Mouse (Mus musculus): ENCODE data around the gene Cxcl1. TPM values are rescaled to one million over a fixed set of nuclear protein-coding genes. Genes with fewer than 3 reads are reported as not detected.

Gene Cxcl1
- polyA plus RNA-seq, 1 experiment from 2014 or later: 0.56 TPM

DNA sequence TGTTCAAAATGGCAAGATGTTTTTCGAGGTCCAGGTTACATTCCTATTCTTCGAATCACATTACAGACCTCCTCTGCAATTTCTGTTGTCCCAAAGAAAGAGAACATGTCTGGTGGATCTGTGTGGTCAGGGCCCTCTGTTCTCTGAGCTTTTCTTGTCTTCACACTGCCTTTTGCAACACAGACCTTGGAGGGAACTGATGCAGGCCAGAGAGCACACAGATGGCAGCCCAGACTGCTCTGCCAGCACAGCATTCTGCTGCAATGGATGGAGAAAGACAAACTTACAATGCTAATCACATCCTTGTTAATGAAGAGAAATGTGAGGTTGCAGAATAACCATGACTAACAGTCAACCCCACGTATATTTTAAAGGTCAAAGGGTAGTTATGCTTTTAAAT lies 32.0 kb upstream of the Cxcl1 start:
- H3K4me1 ChIP-seq (ENCODE audit: control insufficient read depth, insufficient read depth, low read length): no peaks in the 10 kb centered on the region
- H3K9ac ChIP-seq (ENCODE audit: low read length): no peak overlapping the region
- H3K4me2 ChIP-seq (ENCODE audit: low read length): no peak overlapping the region
- DNase-seq (ENCODE audit: low spot score) (no peak), ATAC-seq (no peak)
- H3K36me3 ChIP-seq (ENCODE audit: control insufficient read depth, insufficient read depth, low read length): no peaks in the 10 kb centered on the region
- 79% methylated on average over 3 of the region's 3 CpGs for WGBS
- no peaks in the 10 kb centered on the region for H3K27me3 ChIP-seq (replicated peaks; ENCODE audit: control insufficient read depth, insufficient read depth, low read length)
- H3K27ac ChIP-seq (ENCODE audit: low read depth, low read length): no peak overlapping the region
- H3K4me3 ChIP-seq (ENCODE audit: low read depth, low read length): no peak overlapping the region
- H3K9me3 ChIP-seq (replicated peaks; ENCODE audit: control insufficient read depth, low read length): no peaks in the 10 kb centered on the region

DNA sequence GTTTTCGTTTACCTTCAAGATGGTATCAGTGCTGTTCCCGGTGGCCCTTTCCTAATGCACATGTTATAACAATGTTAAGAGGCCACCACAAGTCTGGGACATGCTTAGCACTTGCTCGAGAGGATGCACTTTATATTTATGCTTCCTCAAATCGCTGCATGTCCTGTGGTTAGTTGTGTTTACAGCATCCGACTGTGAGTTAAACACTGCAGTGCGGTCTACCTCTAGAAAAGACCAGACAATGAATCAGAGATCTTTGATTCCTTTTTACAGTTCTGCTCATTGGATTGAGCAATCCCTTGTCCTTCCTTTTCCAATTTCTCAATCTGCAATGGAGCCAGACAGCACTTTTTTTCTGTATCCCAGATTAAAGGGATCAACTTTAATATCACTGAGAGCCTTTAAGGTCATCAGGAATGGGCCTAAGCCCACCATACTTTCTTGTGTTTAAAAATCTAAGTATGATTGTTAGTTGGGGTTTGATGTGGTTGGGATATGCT lies 29.1 kb upstream of the Cxcl1 start:
- Histone ChIP-seq H3K9ac (ENCODE audit: low read length) (no peak overlapping the region), H3K27ac (ENCODE audit: low read depth, low read length) (no peak overlapping the region), H3K4me3 (ENCODE audit: low read depth, low read length) (no peak overlapping the region), H3K27me3 (replicated peaks; ENCODE audit: control insufficient read depth, insufficient read depth, low read length) (no peaks in the 10 kb centered on the region), H3K36me3 (ENCODE audit: control insufficient read depth, insufficient read depth, low read length) (no peaks in the 10 kb centered on the region), H3K9me3 (replicated peaks; ENCODE audit: control insufficient read depth, low read length) (no peaks in the 10 kb centered on the region), H3K4me2 (ENCODE audit: low read length) (no peak overlapping the region), H3K4me1 (ENCODE audit: control insufficient read depth, insufficient read depth, low read length) (no peaks in the 10 kb centered on the region)
- DNase-seq (ENCODE audit: low spot score): no peak
- 86% methylated on average over 6 of the region's 6 CpGs for WGBS
- no peak for ATAC-seq

DNA sequence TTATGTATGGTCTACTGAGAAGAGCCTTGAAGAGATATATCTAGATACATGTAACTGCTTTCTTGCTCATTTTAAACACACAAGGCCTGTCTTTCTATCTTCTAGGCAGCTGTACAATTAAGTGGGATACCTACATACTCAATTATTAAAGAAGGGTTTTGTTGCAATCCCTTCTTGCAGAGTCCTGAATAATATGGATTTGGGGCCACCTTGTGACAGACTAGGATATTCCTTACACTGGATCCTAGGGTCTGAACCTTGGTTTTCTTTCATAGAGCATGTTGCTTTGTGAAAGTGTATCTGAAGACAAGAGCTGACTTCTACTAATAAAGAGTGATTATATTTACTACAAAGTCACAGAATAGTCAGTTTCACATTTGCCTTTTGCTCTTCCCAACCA lies 24.3 kb upstream of the Cxcl1 start:
- Histone ChIP-seq H3K4me1 (ENCODE audit: control insufficient read depth, insufficient read depth, low read length) (no peaks in the 10 kb centered on the region), H3K27me3 (replicated peaks; ENCODE audit: control insufficient read depth, insufficient read depth, low read length) (no peaks in the 10 kb centered on the region), H3K9ac (ENCODE audit: low read length) (no peak overlapping the region), H3K4me3 (ENCODE audit: low read depth, low read length) (no peak overlapping the region), H3K4me2 (ENCODE audit: low read length) (no peak overlapping the region), H3K9me3 (replicated peaks; ENCODE audit: control insufficient read depth, low read length) (no peaks in the 10 kb centered on the region), H3K27ac (ENCODE audit: low read depth, low read length) (no peak overlapping the region), H3K36me3 (ENCODE audit: control insufficient read depth, insufficient read depth, low read length) (no peaks in the 10 kb centered on the region)
- ATAC-seq: no peak
- DNase-seq (ENCODE audit: low spot score): no peak

DNA sequence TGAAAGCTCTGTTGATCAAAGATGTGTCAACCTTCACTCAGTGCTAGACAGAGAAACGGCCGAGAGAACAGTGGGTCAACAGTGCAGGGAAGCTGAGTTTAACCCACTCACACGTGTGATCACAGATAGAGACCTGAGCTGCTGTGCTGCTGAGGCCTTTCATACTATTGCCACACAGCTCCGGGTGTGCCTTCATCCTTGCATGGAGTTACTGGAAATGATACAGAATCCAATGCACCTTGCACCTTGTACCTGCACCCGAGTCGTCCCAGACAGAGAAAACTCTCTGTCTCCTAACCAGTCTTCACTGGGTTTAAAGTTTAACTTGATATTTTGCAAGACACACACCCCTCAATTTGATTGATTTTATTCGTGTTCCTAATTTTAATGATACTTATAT lies 18.7 kb upstream of the Cxcl1 start:
- H3K4me1 ChIP-seq (ENCODE audit: control insufficient read depth, insufficient read depth, low read length): no peaks in the 10 kb centered on the region
- H3K9me3 ChIP-seq (replicated peaks; ENCODE audit: control insufficient read depth, low read length): no peaks in the 10 kb centered on the region
- no peak overlapping the region for H3K4me2 ChIP-seq (ENCODE audit: low read length)
- H3K36me3 ChIP-seq (ENCODE audit: control insufficient read depth, insufficient read depth, low read length): no peaks in the 10 kb centered on the region
- H3K27me3 ChIP-seq (replicated peaks; ENCODE audit: control insufficient read depth, insufficient read depth, low read length): no peaks in the 10 kb centered on the region
- no peak for DNase-seq (ENCODE audit: low spot score)
- H3K4me3 ChIP-seq (ENCODE audit: low read depth, low read length): no peak overlapping the region
- 87% methylated on average over 7 of the region's 7 CpGs for WGBS
- ATAC-seq: no peak
- H3K27ac ChIP-seq (ENCODE audit: low read depth, low read length): no peak overlapping the region
- no peak overlapping the region for H3K9ac ChIP-seq (ENCODE audit: low read length)

DNA sequence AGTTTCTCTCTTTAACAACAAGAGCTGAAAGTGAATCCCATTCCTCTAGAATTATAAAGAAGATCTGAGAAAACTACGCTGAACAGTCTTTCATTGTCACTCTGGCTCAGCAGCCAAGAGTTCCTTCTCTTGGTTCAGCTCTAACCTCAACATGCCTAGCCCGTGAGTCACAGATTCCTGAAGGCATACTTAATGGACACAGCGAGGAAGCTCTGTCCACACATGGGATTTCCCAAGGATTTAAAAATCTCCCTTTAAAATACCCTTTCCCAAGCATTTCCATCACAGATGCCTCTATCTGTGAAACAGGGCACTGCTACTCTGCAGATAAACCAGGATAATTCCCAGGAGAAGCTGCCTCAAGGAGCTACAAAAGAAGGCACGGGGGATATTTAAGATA lies 15.0 kb upstream of the Cxcl1 start:
- Histone ChIP-seq H3K27ac (ENCODE audit: low read depth, low read length) (no peak overlapping the region), H3K4me1 (ENCODE audit: control insufficient read depth, insufficient read depth, low read length) (no peaks in the 10 kb centered on the region), H3K36me3 (ENCODE audit: control insufficient read depth, insufficient read depth, low read length) (no peaks in the 10 kb centered on the region), H3K9me3 (replicated peaks; ENCODE audit: control insufficient read depth, low read length) (no peaks in the 10 kb centered on the region), H3K27me3 (replicated peaks; ENCODE audit: control insufficient read depth, insufficient read depth, low read length) (no peaks in the 10 kb centered on the region), H3K4me3 (ENCODE audit: low read depth, low read length) (no peak overlapping the region), H3K4me2 (ENCODE audit: low read length) (no peak overlapping the region), H3K9ac (ENCODE audit: low read length) (no peak overlapping the region)
- ATAC-seq (no peak), DNase-seq (ENCODE audit: low spot score) (no peak)
- WGBS: 86% methylated on average over 4 of the region's 4 CpGs

DNA sequence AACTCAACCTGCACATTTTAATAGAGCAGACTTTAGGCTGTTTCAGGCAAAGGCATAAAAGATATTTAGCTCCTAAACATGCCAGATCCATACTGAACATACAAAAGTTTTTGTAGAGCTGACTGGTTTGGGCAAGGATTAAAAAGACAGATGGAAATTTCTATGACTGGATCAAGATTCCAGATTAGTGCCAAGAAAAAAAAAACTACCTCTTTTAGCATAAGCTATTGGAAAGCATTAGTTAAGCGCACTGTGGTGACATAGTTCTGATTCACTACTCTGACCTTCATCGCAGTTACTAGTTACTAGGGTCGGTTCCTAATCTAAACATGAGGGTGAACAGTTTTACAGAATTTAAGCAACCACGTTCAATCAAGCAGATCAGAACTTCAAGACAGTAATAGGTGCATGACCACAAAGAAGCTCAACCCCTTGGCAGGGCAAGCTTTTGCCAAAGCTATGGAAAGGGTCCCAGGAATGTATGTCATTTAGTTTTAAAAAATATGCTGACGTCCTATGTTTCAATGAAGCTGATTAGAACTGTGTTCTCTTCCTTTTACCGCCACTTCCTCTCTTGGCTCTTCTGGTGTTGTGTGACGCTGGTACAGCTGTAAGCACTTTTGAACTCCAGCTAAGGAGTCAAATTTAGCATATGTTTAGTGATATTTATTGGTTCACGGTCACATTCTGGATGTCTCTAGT lies 14.4 kb upstream of the Cxcl1 start:
- 89% methylated on average over 8 of the region's 8 CpGs for WGBS
- no peak for DNase-seq (ENCODE audit: low spot score)
- Histone ChIP-seq H3K27ac (ENCODE audit: low read depth, low read length) (no peak overlapping the region), H3K27me3 (replicated peaks; ENCODE audit: control insufficient read depth, insufficient read depth, low read length) (no peaks in the 10 kb centered on the region), H3K4me3 (ENCODE audit: low read depth, low read length) (no peak overlapping the region), H3K9me3 (replicated peaks; ENCODE audit: control insufficient read depth, low read length) (no peaks in the 10 kb centered on the region), H3K4me1 (ENCODE audit: control insufficient read depth, insufficient read depth, low read length) (no peaks in the 10 kb centered on the region), H3K36me3 (ENCODE audit: control insufficient read depth, insufficient read depth, low read length) (no peaks in the 10 kb centered on the region), H3K9ac (ENCODE audit: low read length) (no peak overlapping the region), H3K4me2 (ENCODE audit: low read length) (no peak overlapping the region)
- ATAC-seq: no peak

DNA sequence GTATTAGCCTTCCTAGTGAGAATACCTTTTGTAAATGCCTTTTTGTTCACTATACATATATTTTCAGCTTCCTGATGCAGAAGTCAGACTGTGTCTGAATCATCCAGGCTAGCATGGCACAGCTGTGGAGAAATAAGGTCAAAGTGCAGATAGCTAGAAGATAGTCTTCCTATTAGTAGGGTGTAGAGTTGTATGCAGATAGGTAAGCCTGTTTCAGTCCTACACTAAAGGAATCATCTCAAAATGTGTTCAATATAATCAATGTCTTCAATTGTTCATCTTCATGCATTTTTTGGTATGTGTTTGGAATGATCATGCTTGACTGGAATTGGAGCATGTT lies 13.9 kb upstream of the Cxcl1 start:
- no peaks in the 10 kb centered on the region for H3K36me3 ChIP-seq (ENCODE audit: control insufficient read depth, insufficient read depth, low read length)
- H3K4me1 ChIP-seq (ENCODE audit: control insufficient read depth, insufficient read depth, low read length): no peaks in the 10 kb centered on the region
- H3K9ac ChIP-seq (ENCODE audit: low read length): no peak overlapping the region
- H3K4me3 ChIP-seq (ENCODE audit: low read depth, low read length): no peak overlapping the region
- H3K4me2 ChIP-seq (ENCODE audit: low read length): no peak overlapping the region
- no peak for ATAC-seq
- H3K27me3 ChIP-seq (replicated peaks; ENCODE audit: control insufficient read depth, insufficient read depth, low read length): no peaks in the 10 kb centered on the region
- H3K9me3 ChIP-seq (replicated peaks; ENCODE audit: control insufficient read depth, low read length): no peaks in the 10 kb centered on the region
- DNase-seq (ENCODE audit: low spot score): no peak
- no peak overlapping the region for H3K27ac ChIP-seq (ENCODE audit: low read depth, low read length)

DNA sequence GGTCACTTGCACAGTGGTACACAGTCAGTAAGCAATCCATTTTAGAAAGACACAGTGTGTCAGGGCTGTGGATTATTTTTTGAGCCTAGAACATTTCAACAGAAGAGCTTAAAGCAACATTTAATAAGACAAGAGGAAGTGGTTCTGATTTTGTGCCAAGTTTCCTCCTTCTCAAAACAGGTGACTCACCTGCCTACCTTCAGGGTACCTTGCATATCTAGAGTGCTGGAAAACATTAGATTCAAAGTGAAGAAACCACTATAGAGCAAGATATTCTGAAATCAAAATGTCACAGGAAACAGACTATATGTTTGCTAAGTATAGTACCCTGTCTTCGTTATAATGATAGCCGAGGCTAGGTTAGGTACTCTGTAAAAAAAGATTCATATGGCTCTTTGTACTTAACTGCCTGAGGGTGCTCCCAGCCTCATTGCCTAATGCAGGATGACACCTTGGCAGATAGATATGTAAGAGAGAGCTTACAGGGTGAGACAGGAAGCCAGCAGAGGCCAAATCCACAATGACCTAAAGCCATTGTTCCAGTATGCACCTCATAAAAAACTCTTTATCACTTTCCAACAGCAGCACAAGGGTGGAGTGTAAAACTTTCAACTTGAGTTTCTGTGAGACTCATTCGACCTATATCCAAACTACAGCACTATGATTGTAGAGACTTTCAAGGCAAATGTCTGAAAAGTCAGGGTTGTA lies 11.6 kb upstream of the Cxcl1 start:
- WGBS: 81% methylated on average over 3 of the region's 3 CpGs
- Histone ChIP-seq H3K4me2 (ENCODE audit: low read length) (no peak overlapping the region), H3K9ac (ENCODE audit: low read length) (no peak overlapping the region), H3K27ac (ENCODE audit: low read depth, low read length) (no peak overlapping the region), H3K4me1 (ENCODE audit: control insufficient read depth, insufficient read depth, low read length) (no peaks in the 10 kb centered on the region), H3K36me3 (ENCODE audit: control insufficient read depth, insufficient read depth, low read length) (no peaks in the 10 kb centered on the region), H3K9me3 (replicated peaks; ENCODE audit: control insufficient read depth, low read length) (no peaks in the 10 kb centered on the region), H3K4me3 (ENCODE audit: low read depth, low read length) (no peak overlapping the region), H3K27me3 (replicated peaks; ENCODE audit: control insufficient read depth, insufficient read depth, low read length) (no peaks in the 10 kb centered on the region)
- DNase-seq (ENCODE audit: low spot score) (no peak), ATAC-seq (no peak)

DNA sequence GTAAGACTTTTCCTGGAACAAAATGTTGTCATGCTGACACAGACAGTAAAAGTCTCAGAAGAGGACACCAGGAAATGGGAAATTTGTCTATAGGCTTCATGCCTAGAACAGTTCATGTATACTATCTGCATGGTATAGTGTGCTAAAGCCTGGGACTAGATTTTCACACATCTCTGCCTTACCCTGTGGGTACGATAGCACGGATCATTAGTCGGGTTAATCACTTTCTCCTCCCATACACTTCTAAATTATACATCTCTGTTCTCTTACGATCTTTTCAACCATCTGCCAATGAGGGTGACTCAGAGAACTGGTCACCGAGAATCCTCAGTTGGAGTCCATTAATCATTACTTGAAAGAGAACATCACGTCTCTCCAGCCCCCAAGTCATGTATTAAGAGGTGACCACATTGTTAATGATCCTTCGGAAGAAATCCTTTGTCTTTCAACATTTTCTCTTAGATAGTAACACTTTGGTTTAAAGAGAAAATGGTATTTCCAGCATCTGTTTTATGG lies 10.6 kb upstream of the Cxcl1 start:
- H3K4me2 ChIP-seq (ENCODE audit: low read length): no peak overlapping the region
- no peak overlapping the region for H3K4me3 ChIP-seq (ENCODE audit: low read depth, low read length)
- H3K27ac ChIP-seq (ENCODE audit: low read depth, low read length): no peak overlapping the region
- H3K36me3 ChIP-seq (ENCODE audit: control insufficient read depth, insufficient read depth, low read length): no peaks in the 10 kb centered on the region
- no peak for DNase-seq (ENCODE audit: low spot score)
- H3K27me3 ChIP-seq (replicated peaks; ENCODE audit: control insufficient read depth, insufficient read depth, low read length): no peaks in the 10 kb centered on the region
- WGBS: 83% methylated on average over 7 of the region's 7 CpGs
- no peaks in the 10 kb centered on the region for H3K9me3 ChIP-seq (replicated peaks; ENCODE audit: control insufficient read depth, low read length)
- no peak for ATAC-seq
- no peak overlapping the region for H3K9ac ChIP-seq (ENCODE audit: low read length)
- H3K4me1 ChIP-seq (ENCODE audit: control insufficient read depth, insufficient read depth, low read length): no peaks in the 10 kb centered on the region
